Mouse (Mus musculus) adrenal gland, postnatal 10 days (tissue): ENCODE measurements around the gene Zscan4f. TPM values are rescaled to one million over a fixed set of nuclear protein-coding genes. Genes with fewer than 3 reads are reported as not detected.
"Not testable (repeated sequence)": the region's sequence is repeated elsewhere in the genome, so short reads cannot be mapped to it uniquely, and the experiment has no call there.

Experiments
- DNase-seq: peaks from one replicate; pipeline ENCODE4 v3.0.0; 2021; ENCODE audit warnings: mixed read lengths
- long read RNA-seq, 2 experiments: library from polyadenylated mRNA; stranded (forward); transcript quantifications; one replicate each; pipeline ENCODE4 v2.0.0; 2021
- microRNA-seq: library from miRNA; unstranded; fragments of <30 nt; microRNA quantifications from one replicate; pipeline ENCODE4 v1.2.0, GENCODE M21; 2021
- total RNA-seq, 2 experiments: library from RNA; stranded (reverse); gene quantifications; 2 replicates each; pipeline ENCODE4 v1.2.3; 2021

Zscan4f gene
- not detected for total RNA-seq
- long read RNA-seq, experiment 1 = 0 reads
- long read RNA-seq, experiment 2 = 0 reads

DNA sequence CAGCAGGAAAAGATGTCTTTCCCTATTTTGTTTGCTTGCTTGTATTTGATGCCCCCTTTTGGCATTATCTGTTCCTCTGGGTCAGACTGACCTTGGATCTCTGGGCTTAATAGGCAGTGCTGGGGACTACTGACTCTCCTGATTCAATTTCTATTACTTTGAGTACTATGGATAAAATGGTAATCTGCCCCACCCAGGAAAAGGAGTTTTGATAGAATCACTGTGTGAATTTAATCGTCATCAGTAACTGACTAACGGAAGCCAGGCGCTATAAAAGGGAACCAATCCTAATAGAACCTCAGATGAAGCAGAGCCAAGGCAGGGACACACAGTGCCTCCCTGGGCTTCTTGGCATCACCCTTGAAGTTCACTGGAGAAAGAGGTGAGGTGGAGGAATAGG lies at the start of gene Zscan4f:
Gene Zscan4f, plus strand, starts transcription at position 301 of the 400 bp plus-strand sequence.
- DNase-seq = not testable (repeated sequence)

DNA sequence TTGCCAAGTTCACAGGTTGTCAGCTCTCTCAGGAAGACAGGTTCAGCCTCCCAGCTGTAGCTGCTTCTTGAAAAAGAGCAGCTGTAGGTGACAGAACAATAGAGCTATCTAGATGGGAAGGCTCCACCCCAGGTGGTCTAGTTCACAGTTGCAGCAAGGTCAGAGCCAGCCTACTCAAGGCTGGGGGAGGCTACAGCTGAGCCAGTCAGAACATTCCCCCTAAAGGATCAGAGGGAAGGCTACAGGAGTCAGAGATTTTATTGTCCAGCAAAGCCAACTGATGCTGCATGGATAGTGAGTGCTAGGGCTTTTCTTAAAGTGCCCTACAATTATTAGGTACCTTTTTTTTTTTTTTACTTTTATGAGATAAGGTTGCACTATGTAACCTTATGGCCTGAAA lies 13.1 kb upstream of the Zscan4f start:
- not testable (repeated sequence) for DNase-seq

Small RNA genes within 50 kb of the gene (microRNA-seq; reads per million reads assigned to microRNA genes)
- gene Gm23087 = not detected

Other genes with a start within 250 kb of the Zscan4f start
- gene Zscan4d, start 231.8 kb upstream of the Zscan4f start, total RNA-seq = not detected
- gene Zscan4e, start 87.2 kb upstream of the Zscan4f start, total RNA-seq = not detected
- not detected for gene Zscan4-ps2, start 116.4 kb downstream of the Zscan4f start, total RNA-seq
- gene Zscan4-ps3, start 211.4 kb downstream of the Zscan4f start, total RNA-seq = not detected